Mouse (Mus musculus) ES-Bruce4 (cell line): ENCODE results near the gene Skap2.

Experiments used
- EP300 ChIP-seq: IDR thresholded peaks from 2 replicates; pipeline ENCODE4 v1.6.1; 2011; ENCODE audit warnings: low read depth, low read length; ENCODE audit not compliant: insufficient read depth
- POLR2A ChIP-seq: IDR thresholded peaks from one replicate; pipeline ENCODE4 v1.8.1; 2011; ENCODE audit warnings: low read length; ENCODE audit not compliant: insufficient read depth

DNA sequence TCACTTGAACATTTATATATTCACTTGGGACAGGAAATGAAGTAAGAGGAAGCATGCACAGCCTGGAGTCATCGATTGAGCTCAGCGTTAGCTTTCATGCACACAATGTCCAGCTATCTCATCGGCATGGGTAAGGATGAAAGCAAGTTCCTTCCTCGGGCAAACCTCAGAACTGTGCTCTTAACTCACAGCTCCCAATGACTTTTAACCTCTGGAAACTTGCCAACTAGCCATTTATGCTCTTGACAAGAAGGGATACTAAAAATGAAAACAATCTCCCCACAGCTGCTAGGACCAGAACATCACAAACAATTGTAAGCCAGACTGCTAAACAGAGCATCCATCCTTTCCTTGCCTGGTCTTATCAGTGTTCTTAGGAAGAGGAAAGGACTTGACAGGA is 53.4 kb downstream of the Skap2 start:
- TF ChIP-seq POLR2A (no peak), EP300 (no peak)
